25 mouse cellular contexts compared by ENCODE assay signal in genomic region chr8:61775936-61776335, GRCm38 (mm10).
DNase-seq lines count a peak whose midpoint lies in the region; ATAC-seq lines count a peak whose summit lies in the region.
"Had no signal": no experiment of that assay in that cellular context is flagged by ENCODE, and none has a peak within 500 bp of the region (broad histone marks: within the 10 kb centered on the region; RNA-seq: fewer than 3 reads in every experiment).

No protein-coding gene starts in this region.

- peaks cover 51% of the 10 kb centered on the region for H3K4me1 ChIP-seq in heart, embryonic 15.5 days (replicated peaks)
- H3K4me1 ChIP-seq in heart, embryonic 12.5 days (replicated peaks): peaks cover 60% of the 10 kb centered on the region
- H3K4me1 ChIP-seq in embryonic facial prominence, embryonic 12.5 days: peaks cover 11% of the 10 kb centered on the region
- H3K4me1 ChIP-seq: forebrain, embryonic 13.5 days; liver, embryonic 12.5 days had no signal

- 57% methylated on average over 6 of the region's 6 CpGs for WGBS in heart, embryonic 15.5 days
- 54% methylated on average over 6 of the region's 6 CpGs for WGBS in heart, embryonic 12.5 days
- WGBS in embryonic facial prominence, embryonic 12.5 days: 49% methylated on average over 6 of the region's 6 CpGs

- no peak overlapping the region for H3K27ac ChIP-seq in heart, embryonic 15.5 days
- no peak overlapping the region for H3K27ac ChIP-seq in heart, embryonic 12.5 days (ENCODE audit: poor library complexity, severe bottlenecking)
- H3K27ac ChIP-seq in embryonic facial prominence, embryonic 12.5 days: 0 out of 2 replicates have a peak overlapping the region, but pooled peaks have one; percentile 52
- H3K27ac ChIP-seq: forebrain, embryonic 13.5 days; hindbrain, embryonic 14.5 days; limb, embryonic 12.5 days; liver, embryonic 12.5 days had no signal

- H3K27me3 ChIP-seq in heart, embryonic 15.5 days: no peaks in the 10 kb centered on the region
- H3K27me3 ChIP-seq in heart, embryonic 12.5 days (replicated peaks): no peaks in the 10 kb centered on the region
- no peaks in the 10 kb centered on the region for H3K27me3 ChIP-seq in embryonic facial prominence, embryonic 12.5 days
- H3K27me3 ChIP-seq: CH12.LX; forebrain, embryonic 13.5 days; limb, embryonic 12.5 days; liver, embryonic 12.5 days had no signal

- no peak for ATAC-seq in heart, embryonic 15.5 days (replicated peaks; ENCODE audit: insufficient number of reproducible peaks, insufficient read depth, low FRiP score, low read depth)
- ATAC-seq in heart, embryonic 12.5 days (ENCODE audit: insufficient number of reproducible peaks, low FRiP score): no peak
- no peak for ATAC-seq in embryonic facial prominence, embryonic 12.5 days (ENCODE audit: insufficient number of reproducible peaks, insufficient read depth, low FRiP score, low TSS enrichment)
- ATAC-seq: forebrain, embryonic 13.5 days; intestine, postnatal 0 days; liver, embryonic 12.5 days; liver, postnatal 0 days; midbrain, embryonic 16.5 days had no signal

- H3K9me3 ChIP-seq in heart, embryonic 15.5 days (replicated peaks): no peaks in the 10 kb centered on the region
- H3K9me3 ChIP-seq in heart, embryonic 12.5 days (replicated peaks): no peaks in the 10 kb centered on the region
- H3K9me3 ChIP-seq in embryonic facial prominence, embryonic 12.5 days: no peaks in the 10 kb centered on the region
- H3K9me3 ChIP-seq: forebrain, embryonic 13.5 days; limb, embryonic 12.5 days; liver, embryonic 12.5 days had no signal

- H3K4me3 ChIP-seq in heart, embryonic 15.5 days: no peak overlapping the region
- no peak overlapping the region for H3K4me3 ChIP-seq in heart, embryonic 12.5 days
- H3K4me3 ChIP-seq in embryonic facial prominence, embryonic 12.5 days: no peak overlapping the region
- H3K4me3 ChIP-seq: forebrain, embryonic 13.5 days; limb, embryonic 12.5 days; liver, embryonic 12.5 days had no signal

- DNase-seq in NIH3T3 (ENCODE audit: low read depth): peak; percentile 87
- peak; percentile 26 for DNase-seq in mesoderm, embryonic 11.5 days (ENCODE audit: low read depth, low spot score)
- no peak for DNase-seq in urinary bladder, postnatal 14 days (ENCODE audit: low spot score)
- DNase-seq: adrenal gland, postnatal 10 days; cerebellum, adult 11-12 months; gastrocnemius, postnatal 10 days; heart, postnatal 10 days; kidney, adult 9 months; kidney, postnatal 25 days; liver, postnatal 0 days; lung, postnatal 14 days; thymus, adult 2 months; thymus, postnatal 36 days had no signal

- 0 out of 2 replicates have a peak overlapping the region, but pooled peaks have one; percentile 10 for H3K4me2 ChIP-seq in heart, embryonic 15.5 days
- no peak overlapping the region for H3K4me2 ChIP-seq in heart, embryonic 12.5 days
- H3K4me2 ChIP-seq in embryonic facial prominence, embryonic 12.5 days (replicated peaks): 0 out of 2 replicates have a peak overlapping the region, but pooled peaks have one; percentile 4
- H3K4me2 ChIP-seq: forebrain, embryonic 13.5 days; heart, embryonic 11.5 days; hindbrain, embryonic 14.5 days; limb, embryonic 12.5 days; liver, embryonic 12.5 days; midbrain, embryonic 11.5 days had no signal

- H3K9ac ChIP-seq in heart, embryonic 15.5 days: no peak overlapping the region
- H3K9ac ChIP-seq in heart, embryonic 12.5 days: no peak overlapping the region
- H3K9ac ChIP-seq in embryonic facial prominence, embryonic 12.5 days: no peak overlapping the region
- H3K9ac ChIP-seq: forebrain, embryonic 13.5 days; hindbrain, embryonic 14.5 days; limb, embryonic 12.5 days; liver, embryonic 12.5 days; liver, postnatal 0 days had no signal

- no peaks in the 10 kb centered on the region for H3K36me3 ChIP-seq in heart, embryonic 15.5 days
- H3K36me3 ChIP-seq in heart, embryonic 12.5 days: 0 out of 2 replicates have a peak, but pooled peaks cover 3% of the 10 kb centered on the region
- H3K36me3 ChIP-seq in embryonic facial prominence, embryonic 12.5 days: no peaks in the 10 kb centered on the region
- H3K36me3 ChIP-seq: limb, embryonic 12.5 days; liver, embryonic 12.5 days had no signal
